Mouse (Mus musculus) embryonic facial prominence, embryonic 12.5 days (tissue): ENCODE data around the gene Atad5. TPM values are rescaled to one million over a fixed set of nuclear protein-coding genes. Genes with fewer than 3 reads are reported as not detected.
"Not testable (repeated sequence)": the region's sequence is repeated elsewhere in the genome, so short reads cannot be mapped to it uniquely, and the experiment has no call there.

Experiments used
- ATAC-seq: fragments of 200-750 bp; cut with Nextera tagmentation; 2 replicates; pipeline ENCODE4 v1.8.0; 2017; ENCODE audit not compliant: insufficient number of reproducible peaks, insufficient read depth, low FRiP score, low TSS enrichment
- H3K27ac ChIP-seq: fragments of 300-500 bp; sonication (generic); 2 replicates; pipeline ENCODE4 v1.5.1; 2016; ENCODE audit warnings: mild to moderate bottlenecking
- H3K27me3 ChIP-seq: fragments of 300-500 bp; sonication (generic); 2 replicates; pipeline ENCODE4 v1.6.1; 2016; ENCODE audit warnings: mild to moderate bottlenecking, moderate library complexity
- H3K36me3 ChIP-seq: fragments of 300-500 bp; sonication (generic); 2 replicates; pipeline ENCODE4 v1.6.1; 2016; ENCODE audit warnings: mild to moderate bottlenecking
- H3K4me1 ChIP-seq: fragments of 300-500 bp; sonication (generic); 2 replicates; pipeline ENCODE4 v1.6.1; 2016
- H3K4me2 ChIP-seq: fragments of 300-500 bp; sonication (generic); replicated peaks from 2 replicates; pipeline ENCODE4 v1.6.1; 2016; ENCODE audit warnings: mild to moderate bottlenecking, moderate library complexity
- H3K4me3 ChIP-seq: fragments of 300-500 bp; sonication (generic); 2 replicates; pipeline ENCODE4 v1.5.1; 2016; ENCODE audit warnings: mild to moderate bottlenecking
- H3K9ac ChIP-seq: fragments of 300-500 bp; sonication (generic); 2 replicates; pipeline ENCODE4 v1.6.1; 2016; ENCODE audit warnings: mild to moderate bottlenecking, moderate library complexity
- H3K9me3 ChIP-seq: fragments of 300-500 bp; sonication (generic); 2 replicates; pipeline ENCODE4 v1.6.1; 2016; ENCODE audit warnings: mild to moderate bottlenecking, moderate library complexity
- WGBS: fragments of 180-500 bp; shearing (Covaris S2); methylation state at CpG from one replicate; pipeline ENCODE4 v1.1.7; 2016; 5-methylcytosine and 5-hydroxymethylcytosine counted together
- polyA plus RNA-seq: library from polyadenylated mRNA; unstranded; fragments of >200 nt; fragmentation: Nextera tagmentation; extraction: Ambion mirVana; gene quantifications from 2 replicates; pipeline ENCODE4 v1.2.1, GENCODE M21; 2016

Atad5 gene
- 16.0 and 16.7 TPM in 2 replicates for polyA plus RNA-seq

- ATAC-seq, result 0 out of 2 replicates have a peak, but pooled peaks have one; percentile 58
- Histone ChIP-seq H3K4me2 (peak within 1 kb of the TSS; percentile 78), H3K36me3 (no peaks in the 10 kb centered on the region), H3K27ac (peak within 1 kb of the TSS; percentile 77), H3K9ac (peak within 1 kb of the TSS; percentile 99), H3K27me3 (no peaks in the 10 kb centered on the region), H3K4me1 (peaks cover 14% of the 10 kb centered on the region), H3K9me3 (no peaks in the 10 kb centered on the region), H3K4me3 (peak within 1 kb of the TSS; percentile 100)
- WGBS, result 6% methylated on average over 57 of the region's 57 CpGs
These were observed at the start of gene Atad5 for GRCm38 (mm10) chr11:80088917-80089816. Atad5 (plus strand) TSS chr11:80089400.

DNA sequence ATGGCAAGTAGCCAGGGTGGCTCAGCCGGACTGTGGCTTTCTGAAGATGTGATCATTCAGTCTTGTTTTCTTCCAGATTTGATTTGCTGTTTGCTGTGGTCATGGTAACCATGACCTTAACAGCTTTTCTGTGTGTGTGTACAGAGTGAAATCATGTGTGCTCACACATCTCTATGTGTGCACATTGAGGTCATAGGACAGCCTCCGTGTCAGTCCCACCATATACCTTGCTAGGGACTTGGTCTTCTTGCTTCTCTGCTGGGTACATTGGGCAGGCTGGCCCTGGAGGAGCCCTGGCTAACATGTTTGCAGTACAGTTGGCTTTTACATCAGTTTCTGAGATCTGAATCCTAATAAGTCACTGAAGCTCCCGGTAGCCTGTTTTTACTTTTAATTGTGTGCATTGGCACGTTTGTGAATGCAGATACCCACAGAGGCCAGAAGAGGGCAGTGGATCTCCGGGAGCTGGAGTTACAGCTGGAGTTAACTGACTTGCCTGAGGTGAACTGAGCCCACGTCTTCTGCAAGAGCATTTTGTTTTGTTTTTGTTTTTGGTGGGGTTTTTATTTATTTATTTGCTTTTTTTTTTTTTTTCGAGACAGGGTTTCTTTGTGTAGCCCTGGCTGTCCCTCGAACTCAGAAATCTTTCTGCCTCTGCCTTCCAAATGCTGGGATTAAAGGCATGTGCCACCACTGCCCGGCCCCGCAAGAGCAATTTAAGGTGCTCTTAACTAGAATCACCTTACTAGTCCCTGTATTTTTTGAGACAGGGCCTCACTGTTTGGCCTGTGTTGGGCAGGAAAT, 46.4 kb upstream of the Atad5 start:
- no peak for ATAC-seq
- 54% methylated on average over 10 of the region's 10 CpGs for WGBS
- Histone ChIP-seq H3K4me3 (no peak overlapping the region), H3K4me1 (no peaks in the 10 kb centered on the region), H3K36me3 (peaks cover 9% of the 10 kb centered on the region; the same call in 1 of the 2 replicates), H3K9me3 (no peaks in the 10 kb centered on the region), H3K27me3 (no peaks in the 10 kb centered on the region), H3K9ac (no peak overlapping the region), H3K4me2 (no peak overlapping the region), H3K27ac (no peak overlapping the region)

DNA sequence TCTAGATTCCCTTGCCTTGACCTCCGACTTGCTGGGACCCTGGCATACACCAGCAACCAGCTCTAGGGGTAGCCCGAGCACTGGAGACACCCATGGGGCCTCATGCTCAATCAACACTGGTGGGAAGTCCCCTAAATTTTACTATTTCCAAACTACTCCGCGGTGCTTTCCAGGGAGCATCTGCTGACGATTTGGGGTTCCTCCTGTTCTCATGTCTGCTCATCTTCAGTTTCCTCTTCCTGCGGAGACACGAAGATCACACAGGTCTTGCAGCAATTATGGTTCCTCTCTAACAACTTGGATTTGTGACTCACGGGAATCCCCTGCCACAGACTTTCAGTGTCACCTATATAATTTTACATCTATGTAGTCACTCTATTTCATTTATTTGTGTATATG, 45.8 kb upstream of the Atad5 start:
- no peaks in the 10 kb centered on the region for H3K4me1 ChIP-seq
- no peaks in the 10 kb centered on the region for H3K9me3 ChIP-seq
- H3K36me3 ChIP-seq, result peaks cover 14% of the 10 kb centered on the region
- ATAC-seq, result no peak
- no peak overlapping the region for H3K27ac ChIP-seq
- H3K27me3 ChIP-seq, result no peaks in the 10 kb centered on the region
- H3K9ac ChIP-seq, result no peak overlapping the region
- no peak overlapping the region for H3K4me3 ChIP-seq
- H3K4me2 ChIP-seq, result no peak overlapping the region
- WGBS, result 83% methylated on average over 8 of the region's 8 CpGs

DNA sequence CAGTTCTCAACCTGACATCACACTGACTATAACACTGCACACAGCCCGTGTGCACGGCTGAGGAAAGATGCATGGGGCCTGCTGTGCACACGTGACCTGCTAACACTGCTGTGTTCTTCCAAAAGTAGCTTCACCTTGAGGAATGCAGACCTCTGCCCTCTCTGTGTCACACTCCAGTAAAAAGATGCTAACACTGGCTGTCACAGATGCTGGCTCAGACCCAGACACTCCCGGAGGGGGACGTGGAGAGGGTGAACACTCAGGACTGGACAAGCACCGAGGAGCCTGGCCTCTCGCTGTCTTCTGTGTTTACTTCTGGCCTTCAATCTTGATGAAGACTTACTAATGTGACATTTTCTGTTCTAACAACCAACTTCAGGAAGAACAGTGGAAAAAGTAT, 42.3 kb upstream of the Atad5 start:
- Histone ChIP-seq H3K27ac (no peak overlapping the region), H3K9ac (no peak overlapping the region), H3K36me3 (peaks cover 15% of the 10 kb centered on the region), H3K4me3 (no peak overlapping the region), H3K4me2 (no peak overlapping the region), H3K9me3 (no peaks in the 10 kb centered on the region), H3K27me3 (no peaks in the 10 kb centered on the region), H3K4me1 (peaks cover 8% of the 10 kb centered on the region)
- ATAC-seq, result no peak
- WGBS, result 82% methylated on average over 7 of the region's 7 CpGs

DNA sequence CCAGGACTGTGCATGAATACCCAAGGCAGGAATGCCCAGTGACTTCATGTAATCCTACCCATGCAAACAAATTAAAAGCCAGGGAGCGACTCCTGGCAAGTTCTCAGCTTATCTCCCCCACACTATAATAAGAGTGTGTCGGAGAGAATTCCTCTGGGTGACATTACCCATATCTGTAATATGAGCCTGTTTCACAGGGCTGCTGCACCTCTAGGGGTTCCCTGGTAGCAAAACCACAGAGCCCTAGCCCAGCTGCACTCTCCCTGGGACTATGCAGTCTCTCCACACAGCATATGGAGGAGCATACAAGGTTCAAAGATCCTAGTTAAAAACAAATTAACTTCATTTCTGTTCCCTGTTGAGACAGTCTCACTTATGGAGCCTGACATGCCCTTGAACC, 39.1 kb upstream of the Atad5 start:
- Histone ChIP-seq H3K36me3 (peaks cover 32% of the 10 kb centered on the region), H3K9ac (no peak overlapping the region), H3K4me3 (no peak overlapping the region), H3K27ac (no peak overlapping the region), H3K4me1 (peaks cover 8% of the 10 kb centered on the region), H3K9me3 (no peaks in the 10 kb centered on the region), H3K27me3 (no peaks in the 10 kb centered on the region), H3K4me2 (no peak overlapping the region)
- peak; percentile 83 for ATAC-seq
- WGBS, result 23% methylated on average over 2 of the region's 2 CpGs

- 57% methylated on average over 7 of the region's 7 CpGs for WGBS
- no peaks in the 10 kb centered on the region for H3K9me3 ChIP-seq
- H3K36me3 ChIP-seq, result peaks cover 51% of the 10 kb centered on the region
- H3K27ac ChIP-seq, result no peak overlapping the region
- H3K4me3 ChIP-seq, result no peak overlapping the region
- peaks cover 8% of the 10 kb centered on the region for H3K4me1 ChIP-seq
- no peak overlapping the region for H3K4me2 ChIP-seq
- ATAC-seq, result no peak
- no peak overlapping the region for H3K9ac ChIP-seq
- H3K27me3 ChIP-seq, result no peaks in the 10 kb centered on the region
These were observed 36.7 kb upstream of the Atad5 start for GRCm38 (mm10) chr11:80052456-80052855.

DNA sequence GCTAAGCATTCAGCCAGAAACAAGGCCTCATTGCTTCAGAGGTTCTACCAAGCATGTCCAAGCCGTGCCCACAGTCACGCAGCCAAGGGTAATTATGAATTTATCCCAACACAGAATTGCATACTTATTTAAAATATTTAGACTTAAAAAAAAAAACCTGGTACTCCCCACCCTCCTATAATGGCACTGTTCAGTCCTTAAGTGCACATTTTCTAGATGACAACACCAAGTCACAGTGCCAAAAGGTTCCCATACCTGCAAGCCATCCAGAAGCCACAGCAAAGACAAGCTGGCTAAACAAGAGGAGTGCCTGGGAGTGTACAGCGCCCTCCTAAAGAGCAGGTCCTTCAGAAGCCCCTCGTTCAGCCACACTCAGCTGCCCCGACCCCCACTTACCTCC, 36.0 kb upstream of the Atad5 start:
- Histone ChIP-seq H3K27me3 (no peaks in the 10 kb centered on the region), H3K4me2 (no peak overlapping the region), H3K9ac (no peak overlapping the region), H3K36me3 (peaks cover 52% of the 10 kb centered on the region), H3K27ac (no peak overlapping the region), H3K9me3 (no peaks in the 10 kb centered on the region), H3K4me3 (no peak overlapping the region), H3K4me1 (peaks cover 8% of the 10 kb centered on the region)
- 88% methylated on average over 5 of the region's 5 CpGs for whole genome bisulfite sequencing
- no peak for ATAC-seq

DNA sequence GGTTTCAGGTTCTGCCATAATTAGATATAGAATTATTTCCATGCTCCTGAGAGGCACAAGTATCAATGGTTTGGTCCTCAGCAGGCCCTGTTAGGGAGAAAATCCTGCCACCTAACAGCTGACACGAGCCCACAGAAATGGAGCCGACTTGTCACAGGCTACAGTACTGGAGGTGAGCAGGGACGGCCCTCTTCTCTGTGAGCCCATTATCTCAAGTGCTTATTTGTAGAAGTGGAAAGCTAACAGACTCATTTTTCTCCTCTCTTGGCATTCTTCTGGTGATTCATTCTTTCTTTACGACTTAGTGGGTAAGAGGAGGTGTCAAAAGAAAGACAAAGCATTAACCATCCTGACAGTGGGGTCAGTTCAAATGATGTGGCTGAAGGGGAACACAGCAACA, 34.5 kb upstream of the Atad5 start:
- no peaks in the 10 kb centered on the region for H3K27me3 ChIP-seq
- 85% methylated on average over 4 of the region's 4 CpGs for WGBS

GRCm38 (mm10) chr11:80056141-80056540, 33.1 kb upstream of the Atad5 start:
- Histone ChIP-seq H3K4me2 (no peak overlapping the region), H3K27ac (no peak overlapping the region), H3K9me3 (no peaks in the 10 kb centered on the region), H3K36me3 (peaks cover 52% of the 10 kb centered on the region), H3K9ac (no peak overlapping the region), H3K27me3 (no peaks in the 10 kb centered on the region), H3K4me3 (no peak overlapping the region), H3K4me1 (no peaks in the 10 kb centered on the region; the same call in 1 of the 2 replicates)
- WGBS, result 93% methylated on average over 9 of the region's 9 CpGs
- ATAC-seq, result no peak

More for the DNA sequence above, 34.5 kb upstream of the Atad5 start:
- Histone ChIP-seq H3K4me3 (no peak overlapping the region), H3K9ac (no peak overlapping the region), H3K4me1 (peaks cover 8% of the 10 kb centered on the region), H3K9me3 (no peaks in the 10 kb centered on the region), H3K27ac (no peak overlapping the region), H3K36me3 (peaks cover 49% of the 10 kb centered on the region), H3K4me2 (no peak overlapping the region)
- ATAC-seq, result no peak

- ATAC-seq, result no peak
- Histone ChIP-seq H3K9ac (no peak overlapping the region), H3K36me3 (peaks cover 28% of the 10 kb centered on the region), H3K4me1 (no peaks in the 10 kb centered on the region), H3K27me3 (no peaks in the 10 kb centered on the region), H3K4me2 (no peak overlapping the region), H3K4me3 (no peak overlapping the region), H3K27ac (no peak overlapping the region), H3K9me3 (no peaks in the 10 kb centered on the region)
- WGBS, result 54% methylated on average over 4 of the region's 4 CpGs
These were observed 27.0 kb upstream of the Atad5 start for GRCm38 (mm10) chr11:80062159-80062558.

GRCm38 (mm10) chr11:80066373-80066772, 22.8 kb upstream of the Atad5 start:
- H3K4me3 ChIP-seq, ATAC-seq, H3K4me1 ChIP-seq, H3K27me3 ChIP-seq, H3K9me3 ChIP-seq, H3K4me2 ChIP-seq, H3K9ac ChIP-seq, H3K27ac ChIP-seq: not testable (repeated sequence)
- peaks cover 12% of the 10 kb centered on the region; the same call in 1 of the 2 replicates for H3K36me3 ChIP-seq
- 88% methylated on average over 4 of the region's 4 CpGs for WGBS
